Mouse (Mus musculus): ENCODE measurements around the gene Rps6kb2. TPM values are rescaled to one million over a fixed set of nuclear protein-coding genes. Genes with fewer than 3 reads are reported as not detected.

Rps6kb2 gene
- polyA plus RNA-seq, 1 experiment = 92.1 TPM

GRCm38 (mm10) chr19:4193129-4193528 is 30.0 kb upstream of the Rps6kb2 start:
- no peak for TF ChIP-seq GATA1 (IDR thresholded peaks at IDR 0.05; ENCODE audit: low read length)

GRCm38 (mm10) chr19:4192251-4192985 is 29.3 kb upstream of the Rps6kb2 start:
- TF ChIP-seq GATA1 (IDR thresholded peaks at IDR 0.05; ENCODE audit: low read length) = no peak

GRCm38 (mm10) chr19:4191528-4192250 is 28.5 kb upstream of the Rps6kb2 start, which contains the start of gene Ppp1ca:
Gene Ppp1ca (plus strand): TSS chr19:4192065.
- TF ChIP-seq GATA1 (IDR thresholded peaks at IDR 0.05; ENCODE audit: low read length) = no peak

- TF ChIP-seq GATA1 (IDR thresholded peaks at IDR 0.05; ENCODE audit: low read length) = no peak
These were observed 27.7 kb upstream of the Rps6kb2 start, which contains the start of gene Tbc1d10c for GRCm38 (mm10) chr19:4190831-4191334. Gene Tbc1d10c (minus strand): TSS chr19:4191284.

- no peak for TF ChIP-seq GATA1 (IDR thresholded peaks at IDR 0.05; ENCODE audit: low read length)
These were observed 26.0 kb upstream of the Rps6kb2 start for GRCm38 (mm10) chr19:4189051-4189620.

GRCm38 (mm10) chr19:4187303-4187702 is 24.1 kb upstream of the Rps6kb2 start:
- no peak for TF ChIP-seq GATA1 (IDR thresholded peaks at IDR 0.05; ENCODE audit: low read length)

- no peak for TF ChIP-seq GATA1 (IDR thresholded peaks at IDR 0.05; ENCODE audit: low read length)
These were observed 22.1 kb upstream of the Rps6kb2 start for GRCm38 (mm10) chr19:4184976-4185975.

- TF ChIP-seq GATA1 (IDR thresholded peaks at IDR 0.05; ENCODE audit: low read length) = no peak
These were observed 20.5 kb upstream of the Rps6kb2 start for GRCm38 (mm10) chr19:4183689-4184088.

- no peak for TF ChIP-seq GATA1 (IDR thresholded peaks at IDR 0.05; ENCODE audit: low read length)
These were observed 18.7 kb upstream of the Rps6kb2 start for GRCm38 (mm10) chr19:4181892-4182291.

- TF ChIP-seq GATA1 (IDR thresholded peaks at IDR 0.05; ENCODE audit: low read length) = no peak
These were observed 17.3 kb upstream of the Rps6kb2 start for GRCm38 (mm10) chr19:4180411-4180810.

- TF ChIP-seq GATA1 (IDR thresholded peaks at IDR 0.05; ENCODE audit: low read length) = no peak
These were observed 12.3 kb upstream of the Rps6kb2 start, which contains the start of gene Carns1 for GRCm38 (mm10) chr19:4175368-4175947. Gene Carns1 (minus strand): TSS chr19:4175479.

- no peak for TF ChIP-seq GATA1 (IDR thresholded peaks at IDR 0.05; ENCODE audit: low read length)
These were observed 9.8 kb upstream of the Rps6kb2 start for GRCm38 (mm10) chr19:4172925-4173324.

- no peak for TF ChIP-seq GATA1 (IDR thresholded peaks at IDR 0.05; ENCODE audit: low read length)
These were observed 8.5 kb upstream of the Rps6kb2 start for GRCm38 (mm10) chr19:4171393-4172290.
